Mouse (Mus musculus) lung, postnatal 0 days (tissue): ENCODE measurements around the gene Zfp507. TPM values are rescaled to one million over a fixed set of nuclear protein-coding genes. Genes with fewer than 3 reads are reported as not detected.

Experiments
- ATAC-seq: fragments of 200-750 bp; cut with Nextera tagmentation; 2 replicates; pipeline ENCODE4 v1.8.0; 2017; ENCODE audit warnings: moderate library complexity
- DNase-seq: peaks from one replicate; pipeline ENCODE4 v3.0.0-alpha.2; 2016; ENCODE audit warnings: low spot score
- H3K27ac ChIP-seq: fragments of 300-500 bp; sonication (generic); 2 replicates; pipeline ENCODE4 v1.5.1; 2014; ENCODE audit warnings: antibody characterized with exemption, mild to moderate bottlenecking, low read length, mixed read lengths
- H3K27me3 ChIP-seq: fragments of 300-500 bp; sonication (generic); replicated peaks from 2 replicates; pipeline ENCODE4 v1.6.1; 2014; ENCODE audit warnings: low read length, mixed read lengths; ENCODE audit not compliant: insufficient read depth
- H3K36me3 ChIP-seq: fragments of 300-500 bp; sonication (generic); 2 replicates; pipeline ENCODE4 v1.6.1; 2014; ENCODE audit warnings: low read length, mixed read lengths; ENCODE audit not compliant: insufficient read depth
- H3K4me1 ChIP-seq: fragments of 300-500 bp; sonication (generic); 2 replicates; pipeline ENCODE4 v1.6.1; 2014; ENCODE audit warnings: antibody characterized with exemption, low read depth, low read length, mixed read lengths; ENCODE audit not compliant: insufficient read depth
- H3K4me2 ChIP-seq: fragments of 300-500 bp; sonication (generic); replicated peaks from 2 replicates; pipeline ENCODE4 v1.6.1; 2014; ENCODE audit warnings: low read depth, mild to moderate bottlenecking, low read length, moderate library complexity, mixed read lengths
- H3K4me3 ChIP-seq: fragments of 300-500 bp; sonication (generic); 2 replicates; pipeline ENCODE4 v1.5.1; 2014; ENCODE audit warnings: low read depth, low read length
- H3K9ac ChIP-seq: fragments of 300-500 bp; sonication (generic); replicated peaks from 2 replicates; pipeline ENCODE4 v1.6.1; 2014; ENCODE audit warnings: low read depth, mild to moderate bottlenecking
- H3K9me3 ChIP-seq: fragments of 300-500 bp; sonication (generic); 2 replicates; pipeline ENCODE4 v1.6.1; 2016; ENCODE audit warnings: low read length, mixed read lengths
- CTCF ChIP-seq: IDR thresholded peaks from 2 replicates; pipeline ENCODE4 v1.5.1; 2016; ENCODE audit warnings: antibody characterized with exemption, mild to moderate bottlenecking
- EP300 ChIP-seq: IDR thresholded peaks from 2 replicates; pipeline ENCODE4 v1.6.1; 2016; ENCODE audit warnings: antibody characterized with exemption, mild to moderate bottlenecking, control low read depth
- WGBS: fragments of 180-500 bp; shearing (Covaris S2); extraction: QIAGEN DNeasy Blood & Tissue Kit; methylation state at CpG from one replicate; pipeline ENCODE4 v1.1.7; 2014; 5-methylcytosine and 5-hydroxymethylcytosine counted together
- polyA plus RNA-seq: library from polyadenylated mRNA; unstranded; fragments of >200 nt; fragmentation: Nextera tagmentation; extraction: Ambion mirVana; gene quantifications from 2 replicates; pipeline ENCODE4 v1.2.1, GENCODE M21; 2015

Zfp507 gene
- polyA plus RNA-seq, 1 experiment from 2014 or later, result 6.9 TPM

DNA sequence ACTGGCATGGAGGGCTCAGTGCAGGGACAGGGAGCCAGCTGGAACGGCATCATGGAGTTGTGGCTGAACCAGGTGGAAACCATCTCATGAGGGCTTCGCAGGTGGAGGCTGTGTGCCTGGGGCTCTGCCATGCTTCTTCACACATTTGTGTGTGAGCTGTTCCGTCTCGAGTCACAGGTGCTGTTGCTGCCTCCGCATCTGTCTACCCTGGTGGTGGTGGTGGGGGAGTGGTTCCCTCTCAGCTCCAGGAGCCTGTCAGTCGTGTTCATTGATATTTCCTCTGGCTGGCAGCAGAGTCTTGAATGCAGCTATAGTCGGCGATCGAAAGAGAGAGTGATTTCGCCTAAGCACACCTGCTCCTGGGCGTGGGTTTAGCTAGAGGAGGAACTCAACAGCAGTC is 10.5 kb upstream of the Zfp507 start:
- no peaks in the 10 kb centered on the region for H3K9me3 ChIP-seq
- WGBS, result 82% methylated on average over 11 of the region's 11 CpGs

DNA sequence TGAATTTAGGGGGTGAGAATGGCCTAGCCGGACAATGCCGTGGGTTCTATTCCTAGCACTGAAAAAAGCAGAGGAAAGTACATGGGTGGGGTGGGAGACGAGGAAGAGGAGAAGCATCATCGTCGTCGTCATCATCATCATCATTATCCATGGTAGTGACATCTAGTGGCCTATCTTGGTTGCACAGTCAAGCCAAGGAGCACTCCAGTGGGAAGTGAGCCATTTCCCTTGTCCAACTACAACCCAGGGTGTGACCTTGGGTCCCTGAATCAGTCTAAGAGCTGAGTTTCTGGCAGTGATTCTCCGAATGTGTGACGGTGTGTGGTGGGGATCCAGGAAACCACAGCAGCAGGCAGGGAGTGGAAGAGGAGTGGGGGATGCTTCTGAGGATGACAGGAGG is 7.9 kb upstream of the Zfp507 start:
- no peaks in the 10 kb centered on the region for H3K4me1 ChIP-seq
- no peak overlapping the region for H3K27ac ChIP-seq
- H3K27me3 ChIP-seq, result no peaks in the 10 kb centered on the region
- ATAC-seq, result peak; percentile 20
- no peak overlapping the region for H3K4me3 ChIP-seq
- no peaks in the 10 kb centered on the region for H3K9me3 ChIP-seq
- no peak overlapping the region for H3K4me2 ChIP-seq
- no peaks in the 10 kb centered on the region for H3K36me3 ChIP-seq
- WGBS, result 36% methylated on average over 8 of the region's 8 CpGs
- TF ChIP-seq EP300 (no peak), CTCF (peak; percentile 71)
- H3K9ac ChIP-seq, result no peak overlapping the region
- peak; percentile 42 for DNase-seq

More for the DNA sequence above, 10.5 kb upstream of the Zfp507 start:
- Histone ChIP-seq H3K27me3 (no peaks in the 10 kb centered on the region), H3K4me1 (no peaks in the 10 kb centered on the region), H3K4me3 (no peak overlapping the region), H3K4me2 (no peak overlapping the region), H3K36me3 (no peaks in the 10 kb centered on the region), H3K27ac (no peak overlapping the region), H3K9ac (no peak overlapping the region)
- ATAC-seq (no peak), DNase-seq (no peak)
- TF ChIP-seq EP300 (no peak), CTCF (no peak)

DNA sequence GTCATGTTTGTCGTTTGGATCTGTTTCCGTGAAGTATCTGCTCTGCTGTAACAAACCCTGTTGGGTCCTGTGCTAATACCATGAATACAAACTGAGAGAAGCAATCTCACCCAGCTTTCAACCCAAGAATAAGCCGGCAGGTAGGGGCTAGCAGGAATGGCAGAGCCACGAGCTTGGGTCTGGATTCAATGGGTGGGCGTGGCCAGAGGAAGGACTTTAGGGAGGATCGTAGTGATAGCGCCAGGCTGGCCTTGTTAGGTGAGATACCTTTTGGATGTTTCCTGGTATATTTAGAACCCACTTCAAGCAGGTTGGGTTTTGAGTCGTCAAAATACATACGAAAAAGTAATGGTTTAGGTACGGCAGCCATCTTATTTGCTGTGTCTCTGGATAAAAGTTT is 1.4 kb upstream of the Zfp507 start:
- no peaks in the 10 kb centered on the region for H3K9me3 ChIP-seq
- no peak overlapping the region for H3K9ac ChIP-seq
- no peak overlapping the region for H3K4me2 ChIP-seq
- peaks cover 13% of the 10 kb centered on the region; the same call in 1 of the 2 replicates for H3K36me3 ChIP-seq
- H3K27me3 ChIP-seq, result no peaks in the 10 kb centered on the region
- DNase-seq (no peak), ATAC-seq (no peak)
- H3K27ac ChIP-seq, result no peak overlapping the region
- H3K4me3 ChIP-seq, result no peak overlapping the region
- peaks cover 6% of the 10 kb centered on the region; the same call in 1 of the 2 replicates for H3K4me1 ChIP-seq
- TF ChIP-seq EP300, result no peak
- TF ChIP-seq CTCF, result no peak
- WGBS, result 75% methylated on average over 10 of the region's 10 CpGs

DNA sequence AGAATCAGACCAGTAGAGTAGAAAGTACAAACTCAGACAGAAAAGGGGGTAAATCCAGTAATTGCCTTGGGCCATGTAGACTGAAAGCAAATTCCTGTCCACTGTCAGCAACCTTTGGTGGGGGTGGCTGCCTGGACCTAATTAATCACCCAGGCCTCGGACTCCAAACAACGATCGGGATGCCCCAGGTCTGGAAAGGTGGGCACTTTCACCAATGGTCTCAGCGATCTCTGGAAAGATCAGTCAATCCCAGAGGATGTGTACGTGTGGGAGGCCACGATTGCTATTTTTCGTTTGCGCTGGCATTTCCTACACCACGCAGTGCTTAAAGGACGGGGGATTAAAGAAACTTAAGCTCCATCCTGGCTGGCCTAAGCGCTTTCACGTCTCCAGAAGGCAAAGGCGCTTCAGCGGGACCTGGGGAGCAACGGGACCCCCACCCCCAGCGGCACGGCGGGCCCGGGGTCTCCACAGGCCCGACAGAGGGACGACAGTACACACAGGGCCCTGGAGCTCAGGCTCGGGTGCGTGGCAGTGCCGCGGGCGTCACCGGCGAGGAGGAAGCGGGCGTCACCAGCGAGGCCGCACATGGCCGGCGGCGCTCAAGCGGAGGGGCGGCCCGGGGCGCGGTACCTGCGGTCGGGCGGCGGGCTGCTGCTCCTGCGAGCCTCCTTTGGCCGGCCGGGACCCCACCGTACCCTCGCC is 450 bp downstream of the Zfp507 start:
- peaks cover 6% of the 10 kb centered on the region; the same call in 1 of the 2 replicates for H3K4me1 ChIP-seq
- H3K9me3 ChIP-seq, result no peaks in the 10 kb centered on the region
- no peaks in the 10 kb centered on the region for H3K27me3 ChIP-seq
- H3K27ac ChIP-seq, result peak overlapping the region; percentile 79
- under 1% methylated on average over 44 of the region's 49 CpGs for WGBS
- peak; percentile 7 for DNase-seq
- peak overlapping the region; percentile 83 for H3K4me2 ChIP-seq
- peaks cover 22% of the 10 kb centered on the region; the same call in 1 of the 2 replicates for H3K36me3 ChIP-seq
- H3K4me3 ChIP-seq, result peak overlapping the region; percentile 63
- peak; percentile 89 for ATAC-seq
- H3K9ac ChIP-seq, result peak overlapping the region; percentile 85
- TF ChIP-seq EP300 (no peak), CTCF (no peak)

DNA sequence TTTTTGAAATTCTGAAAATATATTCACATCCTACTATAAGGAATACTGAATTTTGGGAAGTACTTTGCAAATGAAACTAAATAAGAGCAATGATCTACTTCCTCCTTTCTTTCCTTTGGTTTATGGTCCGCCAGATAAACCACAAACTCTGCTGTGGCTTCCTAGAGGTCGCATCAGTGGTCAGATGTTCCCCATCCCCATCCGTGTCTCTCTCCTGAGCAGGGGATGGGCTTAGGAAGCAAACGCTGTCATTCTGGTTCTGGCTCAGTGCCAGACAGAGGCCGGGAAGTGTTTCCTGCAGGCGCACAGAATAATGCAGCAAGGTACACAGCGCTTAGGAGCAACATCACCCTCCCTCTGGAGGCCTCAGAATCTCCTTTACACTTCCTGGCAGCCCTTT is 6.7 kb downstream of the Zfp507 start:
- H3K4me2 ChIP-seq, result no peak overlapping the region
- H3K4me3 ChIP-seq, result no peak overlapping the region
- TF ChIP-seq CTCF (no peak), EP300 (no peak)
- DNase-seq (peak; percentile 6), ATAC-seq (no peak)
- no peaks in the 10 kb centered on the region; the same call in 1 of the 2 replicates for H3K4me1 ChIP-seq
- H3K9ac ChIP-seq, result no peak overlapping the region
- peaks cover 55% of the 10 kb centered on the region for H3K36me3 ChIP-seq
- no peak overlapping the region for H3K27ac ChIP-seq
- H3K9me3 ChIP-seq, result no peaks in the 10 kb centered on the region
- H3K27me3 ChIP-seq, result no peaks in the 10 kb centered on the region
- 43% methylated on average over 7 of the region's 7 CpGs for WGBS

DNA sequence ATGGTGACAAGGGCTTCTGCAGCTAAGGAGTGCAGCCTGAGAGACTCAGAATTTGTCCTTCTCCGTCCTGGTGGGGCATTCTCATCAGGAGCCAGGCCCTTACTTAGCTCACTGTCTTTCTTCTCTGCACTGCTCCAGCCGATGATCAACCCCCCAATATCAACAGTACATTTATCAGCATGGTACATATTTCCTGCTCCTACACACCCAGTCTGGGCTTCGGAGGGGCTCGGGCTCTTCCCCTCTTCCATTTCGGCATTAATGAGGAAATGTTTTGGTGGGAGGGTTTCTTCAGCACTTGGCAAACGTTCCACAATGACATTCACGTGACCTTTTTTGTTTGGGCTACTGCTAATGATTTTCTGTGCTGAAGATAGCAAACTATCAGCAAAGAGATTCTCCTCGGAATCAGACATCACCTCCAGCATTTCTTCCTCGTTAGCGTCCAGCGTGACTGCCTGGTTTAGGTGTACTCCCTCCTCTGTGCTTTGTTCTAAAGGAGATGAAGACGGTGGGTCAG is 8.6 kb downstream of the Zfp507 start:
- no peak overlapping the region for H3K27ac ChIP-seq
- H3K9me3 ChIP-seq, result no peaks in the 10 kb centered on the region
- DNase-seq (no peak), ATAC-seq (no peak)
- no peak for TF ChIP-seq EP300
- no peak for TF ChIP-seq CTCF
- H3K27me3 ChIP-seq, result no peaks in the 10 kb centered on the region
- no peaks in the 10 kb centered on the region; the same call in 1 of the 2 replicates for H3K4me1 ChIP-seq
- H3K9ac ChIP-seq, result no peak overlapping the region
- 58% methylated on average over 12 of the region's 12 CpGs for WGBS
- H3K4me3 ChIP-seq, result no peak overlapping the region
- H3K4me2 ChIP-seq, result no peak overlapping the region
- peaks cover 47% of the 10 kb centered on the region for H3K36me3 ChIP-seq
